9 mouse cellular contexts compared by ENCODE assay signal in genomic region chr2:75696371-75696770, GRCm38 (mm10). TPM values are rescaled to one million over a fixed set of nuclear protein-coding genes. Genes with fewer than 3 reads are reported as not detected.
DNase-seq lines count a peak whose midpoint lies in the region; ATAC-seq and TF ChIP-seq lines count a peak whose summit lies in the region.
"Had no signal": no experiment of that assay in that cellular context is flagged by ENCODE, and none has a peak within 500 bp of the region (broad histone marks: within the 10 kb centered on the region; RNA-seq: fewer than 3 reads in every experiment).

No protein-coding gene starts in this region.

- H3K27me3 ChIP-seq in kidney, postnatal 0 days (ENCODE audit: insufficient read depth, low read length), result no peaks in the 10 kb centered on the region
- H3K27me3 ChIP-seq in heart, embryonic 15.5 days, result no peaks in the 10 kb centered on the region
- no peaks in the 10 kb centered on the region for H3K27me3 ChIP-seq in intestine, postnatal 0 days (replicated peaks; ENCODE audit: control insufficient read depth, insufficient read depth, low read length)
- H3K27me3 ChIP-seq: forebrain, embryonic 12.5 days; neural tube, embryonic 12.5 days had no signal

- H3K4me1 ChIP-seq in kidney, postnatal 0 days (replicated peaks; ENCODE audit: insufficient read depth, low read length), result peaks cover 22% of the 10 kb centered on the region
- peaks cover 77% of the 10 kb centered on the region for H3K4me1 ChIP-seq in heart, embryonic 15.5 days (replicated peaks)
- H3K4me1 ChIP-seq in intestine, postnatal 0 days (replicated peaks; ENCODE audit: control insufficient read depth, insufficient read depth, low read length), result peaks cover 26% of the 10 kb centered on the region

- no peak overlapping the region for H3K27ac ChIP-seq in kidney, postnatal 0 days
- H3K27ac ChIP-seq in heart, embryonic 15.5 days, result peak overlapping the region; percentile 70
- peak overlapping the region; percentile 79 for H3K27ac ChIP-seq in intestine, postnatal 0 days (ENCODE audit: low read depth, low read length)
- H3K27ac ChIP-seq: forebrain, embryonic 12.5 days; neural tube, embryonic 12.5 days had no signal

- DNase-seq in kidney, postnatal 0 days (ENCODE audit: low spot score), result no peak
- DNase-seq in kidney, adult 18-20 months, result no peak
- DNase-seq in frontal cortex, postnatal 14 days (ENCODE audit: low spot score in 2 of 2), result no peak
- no peak for DNase-seq in T-cell, adult 2 months (ENCODE audit: low spot score)

- WGBS in kidney, postnatal 0 days, result 53% methylated on average over 5 of the region's 5 CpGs
- 45% methylated on average over 5 of the region's 5 CpGs for WGBS in heart, embryonic 15.5 days
- 33% methylated on average over 5 of the region's 5 CpGs for WGBS in intestine, postnatal 0 days

- H3K9me3 ChIP-seq in kidney, postnatal 0 days (replicated peaks; ENCODE audit: low read length), result no peaks in the 10 kb centered on the region
- H3K9me3 ChIP-seq in heart, embryonic 15.5 days (replicated peaks), result no peaks in the 10 kb centered on the region
- no peaks in the 10 kb centered on the region for H3K9me3 ChIP-seq in intestine, postnatal 0 days (ENCODE audit: control insufficient read depth)
- H3K9me3 ChIP-seq: forebrain, embryonic 12.5 days; neural tube, embryonic 12.5 days had no signal

- ATAC-seq in kidney, postnatal 0 days (replicated peaks; ENCODE audit: low FRiP score, low read depth), result no peak
- no peak for ATAC-seq in heart, embryonic 15.5 days (replicated peaks; ENCODE audit: insufficient number of reproducible peaks, insufficient read depth, low FRiP score, low read depth)
- no peak for ATAC-seq in intestine, postnatal 0 days
- ATAC-seq in monocyte, adult 5-6 weeks (replicated peaks; ENCODE audit: insufficient number of reproducible peaks, low FRiP score, low TSS enrichment, poor library complexity, severe bottlenecking), result 0 out of 2 replicates have a peak, but pooled peaks have one; percentile 40

- no peaks in the 10 kb centered on the region for H3K36me3 ChIP-seq in kidney, postnatal 0 days (ENCODE audit: insufficient read depth, low read length)
- H3K36me3 ChIP-seq in heart, embryonic 15.5 days, result no peaks in the 10 kb centered on the region
- peaks cover 3% of the 10 kb centered on the region; the same call in 1 of the 2 replicates for H3K36me3 ChIP-seq in intestine, postnatal 0 days (ENCODE audit: control insufficient read depth, insufficient read depth)
- H3K36me3 ChIP-seq: forebrain, embryonic 12.5 days; neural tube, embryonic 12.5 days had no signal

- TF ChIP-seq CTCF in kidney, postnatal 0 days (IDR thresholded peaks at IDR 0.05; ENCODE audit: low read depth), result no peak
- TF ChIP-seq CTCF in intestine, postnatal 0 days (IDR thresholded peaks at IDR 0.05; ENCODE audit: low read depth), result no peak

- H3K4me2 ChIP-seq in kidney, postnatal 0 days (ENCODE audit: low read length), result no peak overlapping the region
- H3K4me2 ChIP-seq in heart, embryonic 15.5 days, result no peak overlapping the region
- H3K4me2 ChIP-seq in intestine, postnatal 0 days (replicated peaks; ENCODE audit: low read depth), result peak overlapping the region; percentile 52
- H3K4me2 ChIP-seq: forebrain, embryonic 12.5 days; neural tube, embryonic 12.5 days had no signal

- H3K9ac ChIP-seq in kidney, postnatal 0 days (ENCODE audit: low read depth, low read length), result 0 out of 2 replicates have a peak overlapping the region, but pooled peaks have one; percentile 3
- 0 out of 2 replicates have a peak overlapping the region, but pooled peaks have one; percentile 4 for H3K9ac ChIP-seq in heart, embryonic 15.5 days
- no peak overlapping the region for H3K9ac ChIP-seq in intestine, postnatal 0 days (ENCODE audit: low read depth, low read length)
- H3K9ac ChIP-seq: forebrain, embryonic 12.5 days; neural tube, embryonic 12.5 days had no signal

- no peak overlapping the region for H3K4me3 ChIP-seq in kidney, postnatal 0 days (replicated peaks; ENCODE audit: low read depth, low read length)
- no peak overlapping the region for H3K4me3 ChIP-seq in heart, embryonic 15.5 days
- H3K4me3 ChIP-seq in intestine, postnatal 0 days (ENCODE audit: low read depth, low read length), result no peak overlapping the region
- H3K4me3 ChIP-seq: forebrain, embryonic 12.5 days; neural tube, embryonic 12.5 days had no signal

RNA-seq across cellular contexts. Expression of gene Nfe2l2, which starts 8.1 kb away (rescaled TPM):
- 96.6 and 97.0 TPM in 2 replicates for polyA plus RNA-seq in kidney, postnatal 0 days (2015; fragmentation: Nextera tagmentation; extraction: Ambion mirVana)
- 49.4 and 52.0 TPM in 2 replicates for polyA plus RNA-seq in heart, embryonic 15.5 days (2015; fragmentation: Nextera tagmentation; extraction: Ambion mirVana)
- polyA plus RNA-seq in intestine, postnatal 0 days (2015; fragmentation: Nextera tagmentation; extraction: Ambion mirVana), result 93.6 and 98.0 TPM in 2 replicates
- 147 to 253 TPM (median 230 TPM) in 3 replicates for total RNA-seq in monocyte, adult 5-6 weeks (2017)

RNA-seq across cellular contexts. Expression of gene Hnrnpa3, which starts 37.3 kb away (rescaled TPM):
- 240 and 270 TPM in 2 replicates for polyA plus RNA-seq in kidney, postnatal 0 days (2015; fragmentation: Nextera tagmentation; extraction: Ambion mirVana)
- 170 and 171 TPM in 2 replicates for polyA plus RNA-seq in heart, embryonic 15.5 days (2015; fragmentation: Nextera tagmentation; extraction: Ambion mirVana)
- polyA plus RNA-seq in intestine, postnatal 0 days (2015; fragmentation: Nextera tagmentation; extraction: Ambion mirVana), result 149 and 151 TPM in 2 replicates
- total RNA-seq in monocyte, adult 5-6 weeks (2017), result 236 to 464 TPM (median 357 TPM) in 3 replicates
